Mouse (Mus musculus) stomach, postnatal 0 days (tissue): ENCODE data around the gene BC030867. TPM values are rescaled to one million over a fixed set of nuclear protein-coding genes. Genes with fewer than 3 reads are reported as not detected.

ENCODE experiments used
- ATAC-seq: fragments of 200-750 bp; cut with Nextera tagmentation; 2 replicates; pipeline ENCODE4 v1.8.0; 2017; ENCODE audit not compliant: low FRiP score, low TSS enrichment
- DNase-seq: peaks from one replicate; pipeline ENCODE4 v3.0.0-alpha.2; 2016; ENCODE audit warnings: low spot score
- H3K27ac ChIP-seq: fragments of 300-500 bp; sonication (generic); replicated peaks from 2 replicates; pipeline ENCODE4 v1.5.1; 2014; ENCODE audit warnings: mild to moderate bottlenecking, control low read depth
- H3K27me3 ChIP-seq: fragments of 300-500 bp; sonication (generic); 2 replicates; pipeline ENCODE4 v1.6.1; 2014; ENCODE audit warnings: low read length; ENCODE audit not compliant: control insufficient read depth, insufficient read depth
- H3K36me3 ChIP-seq: fragments of 300-500 bp; sonication (generic); 2 replicates; pipeline ENCODE4 v1.6.1; 2014; ENCODE audit warnings: low read length, mixed read lengths; ENCODE audit not compliant: control insufficient read depth, insufficient read depth
- H3K4me1 ChIP-seq: fragments of 300-500 bp; sonication (generic); replicated peaks from 2 replicates; pipeline ENCODE4 v1.6.1; 2014; ENCODE audit warnings: antibody characterized with exemption; ENCODE audit not compliant: control insufficient read depth, insufficient read depth
- H3K4me2 ChIP-seq: fragments of 300-500 bp; sonication (generic); replicated peaks from 2 replicates; pipeline ENCODE4 v1.6.1; 2014; ENCODE audit warnings: low read depth, mild to moderate bottlenecking, control low read depth, moderate library complexity
- H3K4me3 ChIP-seq: fragments of 300-500 bp; sonication (generic); 2 replicates; pipeline ENCODE4 v1.5.1; 2014; ENCODE audit warnings: low read depth, low read length, control low read depth
- H3K9ac ChIP-seq: fragments of 300-500 bp; sonication (generic); 2 replicates; pipeline ENCODE4 v1.6.1; 2014; ENCODE audit warnings: mild to moderate bottlenecking, low read length, control low read depth, mixed read lengths
- H3K9me3 ChIP-seq: fragments of 300-500 bp; sonication (generic); 2 replicates; pipeline ENCODE4 v1.6.1; 2016; ENCODE audit warnings: low read length; ENCODE audit not compliant: control insufficient read depth
- CTCF ChIP-seq: IDR thresholded peaks from 2 replicates; pipeline ENCODE4 v1.5.1; 2016; ENCODE audit warnings: antibody characterized with exemption, low read depth, mild to moderate bottlenecking, moderate library complexity
- EP300 ChIP-seq: optimal IDR thresholded peaks from 2 replicates; pipeline ENCODE3; 2016; ENCODE audit warnings: antibody characterized with exemption
- WGBS: fragments of 180-500 bp; shearing (Covaris S2); extraction: QIAGEN DNeasy Blood & Tissue Kit; methylation state at CpG from one replicate; pipeline ENCODE4 v1.1.7; 2014; 5-methylcytosine and 5-hydroxymethylcytosine counted together
- polyA plus RNA-seq: library from polyadenylated mRNA; unstranded; fragments of >200 nt; fragmentation: Nextera tagmentation; extraction: Ambion mirVana; gene quantifications from 2 replicates; pipeline ENCODE4 v1.2.1, GENCODE M21; 2015

BC030867 gene
- polyA plus RNA-seq, 1 experiment from 2014 or later: 2.7 TPM

DNA sequence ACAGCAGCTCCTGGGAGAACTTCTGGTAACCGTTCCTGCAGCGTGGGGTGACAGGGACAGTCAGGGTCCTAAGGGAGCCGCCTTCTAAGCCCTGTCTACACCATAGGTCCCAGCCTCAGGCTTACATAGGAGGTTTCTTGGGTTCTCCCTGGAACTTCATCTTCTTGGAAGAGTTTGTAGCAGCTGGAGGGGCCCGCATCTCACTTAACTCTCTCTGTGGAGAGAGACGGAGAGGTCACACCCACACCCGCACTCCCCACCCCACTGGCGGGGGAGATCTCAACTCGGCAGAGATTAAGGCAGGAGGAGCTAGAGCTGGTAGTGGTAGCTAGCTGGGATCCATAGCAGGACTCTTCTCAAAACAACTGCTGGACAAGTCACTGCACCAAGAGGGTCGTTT is 59.4 kb downstream of the BC030867 start:
- ATAC-seq: no peak
- Histone ChIP-seq H3K27ac (no peak overlapping the region), H3K36me3 (peaks cover 18% of the 10 kb centered on the region), H3K27me3 (no peaks in the 10 kb centered on the region), H3K4me1 (peaks cover 6% of the 10 kb centered on the region; the same call in 1 of the 2 replicates), H3K9me3 (no peaks in the 10 kb centered on the region), H3K4me2 (no peak overlapping the region), H3K4me3 (no peak overlapping the region), H3K9ac (no peak overlapping the region)
- WGBS: 75% methylated on average over 9 of the region's 9 CpGs
- no peak for DNase-seq
- no peak for TF ChIP-seq EP300
- no peak for TF ChIP-seq CTCF

- H3K36me3 ChIP-seq: peaks cover 23% of the 10 kb centered on the region
- peak overlapping the region; percentile 38; the same call in 1 of the 2 replicates for H3K9ac ChIP-seq
- no peaks in the 10 kb centered on the region for H3K27me3 ChIP-seq
- H3K9me3 ChIP-seq: no peaks in the 10 kb centered on the region
- H3K4me1 ChIP-seq: peaks cover 6% of the 10 kb centered on the region; the same call in 1 of the 2 replicates
- peak overlapping the region; percentile 77 for H3K27ac ChIP-seq
- WGBS: under 1% methylated on average over 27 of the region's 27 CpGs
- ATAC-seq (peak; percentile 96), DNase-seq (peak; percentile 99)
- H3K4me3 ChIP-seq: peak overlapping the region; percentile 34
- peak overlapping the region; percentile 55 for H3K4me2 ChIP-seq
- TF ChIP-seq CTCF (peak; percentile 99), EP300 (no peak)
Observed at GRCm38 (mm10) chr11:102308979-102309378, 60.3 kb downstream of the BC030867 start.

- TF ChIP-seq CTCF (no peak), EP300 (no peak)
- DNase-seq (peak; percentile 27), ATAC-seq (no peak; the same call in 1 of the 2 replicates)
- Histone ChIP-seq H3K9ac (peak overlapping the region; percentile 38; the same call in 1 of the 2 replicates), H3K4me3 (peak overlapping the region; percentile 34; the same call in 1 of the 2 replicates), H3K4me2 (peak overlapping the region; percentile 55), H3K27ac (peak overlapping the region; percentile 77), H3K36me3 (peaks cover 27% of the 10 kb centered on the region), H3K9me3 (no peaks in the 10 kb centered on the region), H3K4me1 (peaks cover 6% of the 10 kb centered on the region; the same call in 1 of the 2 replicates), H3K27me3 (no peaks in the 10 kb centered on the region)
- WGBS: 79% methylated on average over 22 of the region's 22 CpGs
Observed at GRCm38 (mm10) chr11:102309821-102310617, 61.3 kb downstream of the BC030867 start.

GRCm38 (mm10) chr11:102310768-102311695 is 62.4 kb downstream of the BC030867 start:
- no peak overlapping the region for H3K27ac ChIP-seq
- no peak overlapping the region for H3K4me3 ChIP-seq
- no peaks in the 10 kb centered on the region for H3K27me3 ChIP-seq
- peaks cover 27% of the 10 kb centered on the region for H3K36me3 ChIP-seq
- no peak for TF ChIP-seq EP300
- TF ChIP-seq CTCF: no peak
- H3K9me3 ChIP-seq: no peaks in the 10 kb centered on the region
- no peak overlapping the region for H3K9ac ChIP-seq
- 54% methylated on average over 38 of the region's 38 CpGs for WGBS
- H3K4me1 ChIP-seq: peaks cover 9% of the 10 kb centered on the region
- no peak overlapping the region for H3K4me2 ChIP-seq
- DNase-seq (peak; percentile 25), ATAC-seq (no peak)

DNA sequence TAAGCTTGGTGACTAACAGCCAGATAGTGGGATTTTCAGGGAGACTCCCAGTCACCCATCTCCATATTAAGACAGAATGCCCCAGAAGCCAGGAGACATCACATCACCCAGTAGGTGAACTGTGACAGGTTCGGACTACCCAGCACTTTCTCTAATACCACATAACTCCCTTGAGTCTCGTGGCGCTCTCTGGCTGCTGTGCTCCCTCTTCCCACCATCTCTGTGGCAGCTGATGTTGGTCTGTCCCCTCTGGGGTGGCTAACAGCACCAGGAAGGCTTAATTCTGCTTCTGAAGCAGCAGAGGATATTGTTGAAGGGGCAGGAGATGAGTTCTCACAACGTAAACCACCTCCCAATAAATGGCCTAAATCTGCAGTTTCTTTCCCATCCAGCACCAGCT is 63.3 kb downstream of the BC030867 start:
- TF ChIP-seq EP300 (no peak), CTCF (no peak)
- WGBS: 92% methylated on average over 4 of the region's 4 CpGs
- no peak overlapping the region for H3K27ac ChIP-seq
- H3K9ac ChIP-seq: no peak overlapping the region
- no peak for ATAC-seq
- no peak overlapping the region for H3K4me2 ChIP-seq
- H3K27me3 ChIP-seq: no peaks in the 10 kb centered on the region
- no peak overlapping the region for H3K4me3 ChIP-seq
- peaks cover 20% of the 10 kb centered on the region for H3K36me3 ChIP-seq
- peaks cover 13% of the 10 kb centered on the region for H3K4me1 ChIP-seq
- DNase-seq: no peak
- H3K9me3 ChIP-seq: no peaks in the 10 kb centered on the region
